Mouse (Mus musculus) embryonic facial prominence, embryonic 12.5 days (tissue): Measurements from ENCODE around the gene Wnt11. TPM values are rescaled to one million over a fixed set of nuclear protein-coding genes. Genes with fewer than 3 reads are reported as not detected.

Source experiments
- ATAC-seq: fragments of 200-750 bp; cut with Nextera tagmentation; 2 replicates; pipeline ENCODE4 v1.8.0; 2017; ENCODE audit not compliant: insufficient number of reproducible peaks, insufficient read depth, low FRiP score, low TSS enrichment
- H3K27ac ChIP-seq: fragments of 300-500 bp; sonication (generic); 2 replicates; pipeline ENCODE4 v1.5.1; 2016; ENCODE audit warnings: mild to moderate bottlenecking
- H3K27me3 ChIP-seq: fragments of 300-500 bp; sonication (generic); 2 replicates; pipeline ENCODE4 v1.6.1; 2016; ENCODE audit warnings: mild to moderate bottlenecking, moderate library complexity
- H3K36me3 ChIP-seq: fragments of 300-500 bp; sonication (generic); 2 replicates; pipeline ENCODE4 v1.6.1; 2016; ENCODE audit warnings: mild to moderate bottlenecking
- H3K4me1 ChIP-seq: fragments of 300-500 bp; sonication (generic); 2 replicates; pipeline ENCODE4 v1.6.1; 2016
- H3K4me2 ChIP-seq: fragments of 300-500 bp; sonication (generic); replicated peaks from 2 replicates; pipeline ENCODE4 v1.6.1; 2016; ENCODE audit warnings: mild to moderate bottlenecking, moderate library complexity
- H3K4me3 ChIP-seq: fragments of 300-500 bp; sonication (generic); 2 replicates; pipeline ENCODE4 v1.5.1; 2016; ENCODE audit warnings: mild to moderate bottlenecking
- H3K9ac ChIP-seq: fragments of 300-500 bp; sonication (generic); 2 replicates; pipeline ENCODE4 v1.6.1; 2016; ENCODE audit warnings: mild to moderate bottlenecking, moderate library complexity
- H3K9me3 ChIP-seq: fragments of 300-500 bp; sonication (generic); 2 replicates; pipeline ENCODE4 v1.6.1; 2016; ENCODE audit warnings: mild to moderate bottlenecking, moderate library complexity
- WGBS: fragments of 180-500 bp; shearing (Covaris S2); methylation state at CpG from one replicate; pipeline ENCODE4 v1.1.7; 2016; 5-methylcytosine and 5-hydroxymethylcytosine counted together
- polyA plus RNA-seq: library from polyadenylated mRNA; unstranded; fragments of >200 nt; fragmentation: Nextera tagmentation; extraction: Ambion mirVana; gene quantifications from 2 replicates; pipeline ENCODE4 v1.2.1, GENCODE M21; 2016

Wnt11 gene
- polyA plus RNA-seq, 1 experiment from 2014 or later = 24.3 TPM

GRCm38 (mm10) chr7:98831290-98831689 is 3.6 kb upstream of the Wnt11 start:
- no peak overlapping the region for H3K4me3 ChIP-seq
- H3K27ac ChIP-seq = no peak overlapping the region
- 63% methylated on average over 6 of the region's 6 CpGs for WGBS
- H3K4me2 ChIP-seq = no peak overlapping the region
- no peak for ATAC-seq
- peaks cover 55% of the 10 kb centered on the region for H3K27me3 ChIP-seq
- H3K4me1 ChIP-seq = peaks cover 34% of the 10 kb centered on the region
- no peaks in the 10 kb centered on the region for H3K9me3 ChIP-seq
- no peak overlapping the region for H3K9ac ChIP-seq
- H3K36me3 ChIP-seq = no peaks in the 10 kb centered on the region

GRCm38 (mm10) chr7:98835519-98836441 is 868 bp downstream of the Wnt11 start:
- Histone ChIP-seq H3K27ac (no peak overlapping the region), H3K9me3 (no peaks in the 10 kb centered on the region), H3K4me3 (peak overlapping the region; percentile 58), H3K36me3 (no peaks in the 10 kb centered on the region), H3K4me2 (peak overlapping the region; percentile 97), H3K27me3 (peaks cover 91% of the 10 kb centered on the region), H3K4me1 (peaks cover 48% of the 10 kb centered on the region), H3K9ac (peak overlapping the region; percentile 70)
- under 1% methylated on average over 46 of the region's 46 CpGs for WGBS
- no peak for ATAC-seq

- Histone ChIP-seq H3K9me3 (no peaks in the 10 kb centered on the region), H3K27me3 (peaks cover 91% of the 10 kb centered on the region), H3K27ac (no peak overlapping the region), H3K9ac (peak overlapping the region; percentile 70; the same call in 1 of the 2 replicates), H3K4me1 (peaks cover 56% of the 10 kb centered on the region), H3K4me2 (peak overlapping the region; percentile 97), H3K36me3 (no peaks in the 10 kb centered on the region), H3K4me3 (peak overlapping the region; percentile 58)
- 1% methylated on average over 23 of the region's 23 CpGs for WGBS
- no peak for ATAC-seq
Observed at GRCm38 (mm10) chr7:98836646-98837045, 1.7 kb downstream of the Wnt11 start.

DNA sequence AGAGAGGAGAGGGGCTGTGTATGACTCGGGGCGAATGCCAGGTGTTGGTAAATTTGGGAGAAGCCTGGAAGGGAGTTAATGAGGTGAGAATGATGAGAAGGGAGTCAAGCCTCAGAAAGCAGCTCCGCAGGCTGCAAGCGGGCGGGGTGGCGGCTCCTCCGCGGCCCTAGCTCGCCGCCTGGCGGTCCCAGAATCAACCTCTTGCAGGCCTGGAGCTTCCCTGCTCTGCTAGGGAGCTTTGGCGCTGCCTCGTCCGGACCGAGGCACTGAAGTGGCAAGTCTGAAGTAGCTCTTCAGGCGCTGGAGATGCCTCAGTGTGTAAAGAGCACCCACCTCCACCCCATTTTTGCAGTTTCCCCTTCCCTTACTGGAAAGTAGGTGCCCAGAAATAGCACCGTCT is 3.0 kb downstream of the Wnt11 start:
- under 1% methylated on average over 17 of the region's 17 CpGs for WGBS
- H3K27ac ChIP-seq = 0 out of 2 replicates have a peak overlapping the region, but pooled peaks have one; percentile 23
- H3K4me3 ChIP-seq = peak overlapping the region; percentile 58
- H3K4me1 ChIP-seq = peaks cover 69% of the 10 kb centered on the region
- H3K4me2 ChIP-seq = peak overlapping the region; percentile 97
- H3K9ac ChIP-seq = peak overlapping the region; percentile 31; the same call in 1 of the 2 replicates
- H3K27me3 ChIP-seq = peaks cover 86% of the 10 kb centered on the region
- ATAC-seq = 0 out of 2 replicates have a peak, but pooled peaks have one; percentile 53
- no peaks in the 10 kb centered on the region for H3K36me3 ChIP-seq
- H3K9me3 ChIP-seq = no peaks in the 10 kb centered on the region

- H3K27ac ChIP-seq = no peak overlapping the region
- H3K4me1 ChIP-seq = peaks cover 77% of the 10 kb centered on the region
- H3K9me3 ChIP-seq = no peaks in the 10 kb centered on the region
- peak overlapping the region; percentile 58 for H3K4me3 ChIP-seq
- WGBS = under 1% methylated on average over 48 of the region's 48 CpGs
- peaks cover 80% of the 10 kb centered on the region for H3K27me3 ChIP-seq
- H3K9ac ChIP-seq = peak overlapping the region; percentile 52
- peak; percentile 13; the same call in 1 of the 2 replicates for ATAC-seq
- no peaks in the 10 kb centered on the region for H3K36me3 ChIP-seq
- peak overlapping the region; percentile 97 for H3K4me2 ChIP-seq
Observed at GRCm38 (mm10) chr7:98838729-98839141, 3.8 kb downstream of the Wnt11 start.

DNA sequence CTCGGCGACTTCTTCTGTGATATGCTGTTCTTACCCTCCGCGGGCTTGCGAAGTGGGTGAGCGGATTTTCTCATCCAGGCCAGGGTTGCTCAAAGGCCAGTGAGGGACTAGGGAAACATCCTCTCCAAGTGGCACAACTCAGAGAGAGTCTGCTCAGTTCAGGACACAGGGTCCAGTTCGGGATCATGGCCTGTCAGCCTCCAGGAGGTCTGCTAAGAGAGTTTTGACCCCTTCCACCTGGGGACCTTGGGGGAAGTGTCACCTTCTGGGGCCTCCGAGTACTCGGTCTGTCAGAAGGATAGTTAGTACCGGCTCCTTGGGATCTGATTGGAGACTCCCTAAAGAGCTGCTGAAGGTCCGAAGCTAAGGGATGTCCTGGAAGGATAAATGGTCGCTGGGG is 4.4 kb downstream of the Wnt11 start:
- H3K4me3 ChIP-seq = peak overlapping the region; percentile 58
- H3K4me2 ChIP-seq = peak overlapping the region; percentile 97
- no peak for ATAC-seq
- no peak overlapping the region for H3K27ac ChIP-seq
- H3K4me1 ChIP-seq = peaks cover 82% of the 10 kb centered on the region
- WGBS = 3% methylated on average over 12 of the region's 12 CpGs
- no peaks in the 10 kb centered on the region for H3K9me3 ChIP-seq
- H3K9ac ChIP-seq = peak overlapping the region; percentile 52; the same call in 1 of the 2 replicates
- peaks cover 81% of the 10 kb centered on the region for H3K27me3 ChIP-seq
- H3K36me3 ChIP-seq = no peaks in the 10 kb centered on the region

GRCm38 (mm10) chr7:98840771-98841170 is 5.9 kb downstream of the Wnt11 start:
- Histone ChIP-seq H3K4me1 (peaks cover 72% of the 10 kb centered on the region), H3K9me3 (no peaks in the 10 kb centered on the region), H3K4me2 (peak overlapping the region; percentile 97), H3K36me3 (no peaks in the 10 kb centered on the region), H3K4me3 (no peak overlapping the region), H3K27me3 (peaks cover 66% of the 10 kb centered on the region), H3K27ac (no peak overlapping the region), H3K9ac (no peak overlapping the region)
- 35% methylated on average over 3 of the region's 3 CpGs for WGBS
- no peak for ATAC-seq

GRCm38 (mm10) chr7:98841802-98842201 is 6.9 kb downstream of the Wnt11 start:
- H3K36me3 ChIP-seq = no peaks in the 10 kb centered on the region
- no peak for ATAC-seq
- H3K27me3 ChIP-seq = peaks cover 62% of the 10 kb centered on the region
- H3K4me1 ChIP-seq = peaks cover 64% of the 10 kb centered on the region
- H3K4me3 ChIP-seq = no peak overlapping the region
- H3K9ac ChIP-seq = no peak overlapping the region
- no peaks in the 10 kb centered on the region for H3K9me3 ChIP-seq
- H3K4me2 ChIP-seq = no peak overlapping the region
- no peak overlapping the region for H3K27ac ChIP-seq
- 40% methylated on average over 3 of the region's 3 CpGs for WGBS

DNA sequence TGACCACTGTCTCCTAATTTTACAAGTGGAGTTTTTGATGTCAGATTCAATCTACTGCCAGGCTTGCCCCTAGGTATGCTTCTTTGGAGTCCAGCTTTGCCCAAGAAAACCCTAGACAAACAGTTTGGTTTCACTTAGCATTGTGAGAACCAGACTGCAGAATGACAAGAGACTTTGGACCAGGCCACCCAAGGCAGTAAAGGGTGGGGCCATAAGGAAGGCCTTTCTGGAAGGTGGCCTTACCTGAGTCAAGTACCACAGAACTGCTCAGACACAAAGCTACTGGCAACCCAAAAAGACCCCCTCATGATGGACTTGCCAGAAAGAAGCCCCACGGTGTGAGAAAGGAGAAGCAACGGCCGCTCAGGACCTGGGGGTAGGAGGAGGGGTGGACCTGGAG is 8.1 kb downstream of the Wnt11 start:
- peak overlapping the region; percentile 20; the same call in 1 of the 2 replicates for H3K27ac ChIP-seq
- H3K4me2 ChIP-seq = no peak overlapping the region
- peaks cover 54% of the 10 kb centered on the region for H3K4me1 ChIP-seq
- H3K27me3 ChIP-seq = peaks cover 56% of the 10 kb centered on the region
- no peak overlapping the region for H3K4me3 ChIP-seq
- no peaks in the 10 kb centered on the region for H3K9me3 ChIP-seq
- no peak for ATAC-seq
- H3K9ac ChIP-seq = no peak overlapping the region
- 67% methylated on average over 3 of the region's 3 CpGs for WGBS
- peaks cover 6% of the 10 kb centered on the region; the same call in 1 of the 2 replicates for H3K36me3 ChIP-seq

GRCm38 (mm10) chr7:98843649-98844048 is 8.7 kb downstream of the Wnt11 start:
- H3K27me3 ChIP-seq = peaks cover 52% of the 10 kb centered on the region
- H3K9me3 ChIP-seq = no peaks in the 10 kb centered on the region
- peak overlapping the region; percentile 28 for H3K4me2 ChIP-seq
- H3K27ac ChIP-seq = 0 out of 2 replicates have a peak overlapping the region, but pooled peaks have one; percentile 4
- H3K9ac ChIP-seq = no peak overlapping the region
- 8% methylated on average over 7 of the region's 7 CpGs for WGBS
- H3K4me1 ChIP-seq = peaks cover 52% of the 10 kb centered on the region
- no peak overlapping the region for H3K4me3 ChIP-seq
- ATAC-seq = peak; percentile 17; the same call in 1 of the 2 replicates
- H3K36me3 ChIP-seq = peaks cover 7% of the 10 kb centered on the region; the same call in 1 of the 2 replicates

DNA sequence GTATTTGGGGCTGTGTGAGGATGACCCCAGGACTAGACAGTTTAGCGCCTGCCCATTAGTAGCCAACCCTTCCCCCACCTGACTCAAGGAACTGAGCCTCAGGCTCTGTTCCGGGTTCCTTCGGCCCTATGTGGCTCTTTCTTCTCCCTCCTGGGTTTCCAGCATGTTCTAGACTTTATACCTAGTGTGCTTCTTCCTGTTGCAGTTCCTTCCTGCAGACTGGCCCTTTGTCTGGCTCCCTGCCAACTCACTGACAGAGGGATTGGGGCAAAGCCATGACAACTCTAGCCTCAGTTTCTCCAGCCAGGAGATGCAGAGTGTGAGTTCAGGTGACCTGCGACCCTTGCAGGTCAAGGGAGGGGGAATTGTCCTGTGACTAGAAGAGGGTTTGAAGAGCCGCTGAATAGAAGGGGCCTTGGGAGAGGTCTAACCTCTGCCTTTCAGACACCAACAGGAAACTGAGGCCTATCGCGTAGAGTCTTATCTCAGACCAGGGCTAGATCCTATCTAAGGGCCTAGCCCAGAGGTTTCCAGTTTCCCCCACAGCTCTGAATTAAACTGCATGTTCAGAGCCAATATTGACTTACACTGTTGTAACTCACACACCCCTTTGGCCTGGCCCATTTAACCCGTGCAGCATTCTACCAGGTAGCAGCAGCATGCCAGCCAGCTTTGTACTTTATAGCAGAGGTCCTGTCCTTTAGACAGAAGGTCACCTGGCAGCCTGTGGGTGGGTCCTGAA is 14.2 kb downstream of the Wnt11 start:
- no peak overlapping the region for H3K4me2 ChIP-seq
- 82% methylated on average over 8 of the region's 8 CpGs for whole genome bisulfite sequencing
- peaks cover 12% of the 10 kb centered on the region; the same call in 1 of the 2 replicates for H3K27me3 ChIP-seq
- no peak for ATAC-seq
- peaks cover 24% of the 10 kb centered on the region for H3K4me1 ChIP-seq
- H3K27ac ChIP-seq = no peak overlapping the region
- H3K9ac ChIP-seq = no peak overlapping the region
- no peaks in the 10 kb centered on the region for H3K9me3 ChIP-seq
- H3K4me3 ChIP-seq = no peak overlapping the region
- H3K36me3 ChIP-seq = peaks cover 13% of the 10 kb centered on the region; the same call in 1 of the 2 replicates
